Mouse (Mus musculus) ES-Bruce4 (cell line): ENCODE data around the gene Rapgef1. TPM values are rescaled to one million over a fixed set of nuclear protein-coding genes. Genes with fewer than 3 reads are reported as not detected.

Source experiments
- H3K27ac ChIP-seq: 2 replicates; pipeline ENCODE4 v1.5.1; 2012; ENCODE audit warnings: low read length, inconsistent platforms; ENCODE audit not compliant: insufficient read depth
- H3K27me3 ChIP-seq: 2 replicates; pipeline ENCODE4 v1.6.1; 2012; ENCODE audit warnings: mild to moderate bottlenecking, low read length, inconsistent platforms; ENCODE audit not compliant: control insufficient read depth, poor library complexity, insufficient read depth, severe bottlenecking
- H3K36me3 ChIP-seq: 2 replicates; pipeline ENCODE4 v1.6.1; 2012; ENCODE audit warnings: inconsistent platforms, mild to moderate bottlenecking, low read length, moderate library complexity; ENCODE audit not compliant: control insufficient read depth, poor library complexity, insufficient read depth, severe bottlenecking
- H3K4me1 ChIP-seq: one replicate; pipeline ENCODE4 v1.8.1; 2011; ENCODE audit warnings: low read length; ENCODE audit not compliant: control insufficient read depth, insufficient read depth
- H3K4me3 ChIP-seq: 2 replicates; pipeline ENCODE4 v1.5.1; 2011; ENCODE audit warnings: low read depth, mild to moderate bottlenecking, low read length
- H3K9ac ChIP-seq: 2 replicates; pipeline ENCODE4 v1.6.1; 2012; ENCODE audit warnings: low read depth, mild to moderate bottlenecking, inconsistent platforms; ENCODE audit not compliant: poor library complexity, severe bottlenecking
- H3K9me3 ChIP-seq: replicated peaks from 2 replicates; pipeline ENCODE4 v1.6.1; 2012; ENCODE audit warnings: mild to moderate bottlenecking, low read length, inconsistent platforms; ENCODE audit not compliant: control insufficient read depth, poor library complexity, insufficient read depth, severe bottlenecking
- CTCF ChIP-seq: IDR thresholded peaks from one replicate; pipeline ENCODE4 v1.8.1; 2011; ENCODE audit warnings: low read depth, low read length
- EP300 ChIP-seq: IDR thresholded peaks from 2 replicates; pipeline ENCODE4 v1.6.1; 2011; ENCODE audit warnings: low read depth, low read length; ENCODE audit not compliant: insufficient read depth
- POLR2A ChIP-seq: IDR thresholded peaks from one replicate; pipeline ENCODE4 v1.8.1; 2011; ENCODE audit warnings: low read length; ENCODE audit not compliant: insufficient read depth
- polyA plus RNA-seq: library from polyadenylated mRNA; stranded (reverse); fragments of >200 nt; gene quantifications from 2 replicates; pipeline ENCODE4 v1.2.4, GENCODE M21; 2011; ENCODE audit warnings: low read depth; ENCODE audit not compliant: missing spikeins, insufficient read depth, insufficient read length

Rapgef1 gene
- polyA plus RNA-seq, 1 experiment: 37.0 TPM

DNA sequence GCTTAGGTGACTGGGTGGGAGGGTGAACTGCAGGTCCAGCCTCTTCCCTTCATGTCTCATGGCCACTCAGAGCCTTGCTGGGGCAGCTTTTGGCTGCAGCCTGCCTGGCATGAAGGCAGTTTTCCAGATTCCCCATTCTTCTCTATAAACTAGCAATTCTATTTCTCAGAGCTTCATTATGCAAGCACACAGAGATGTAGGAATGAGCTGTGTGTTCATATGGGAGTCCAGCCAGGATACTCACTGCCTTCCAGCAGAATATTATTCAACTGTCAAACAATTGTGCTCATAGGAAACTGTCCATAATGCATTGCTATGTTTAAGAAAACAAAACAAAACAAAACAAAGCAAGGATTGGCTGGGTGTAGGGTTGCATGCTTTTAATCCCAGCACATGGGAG is 50.2 kb downstream of the Rapgef1 start:
- no peaks in the 10 kb centered on the region for H3K27me3 ChIP-seq
- peaks cover 23% of the 10 kb centered on the region for H3K4me1 ChIP-seq
- no peak overlapping the region for H3K27ac ChIP-seq
- H3K4me3 ChIP-seq: no peak overlapping the region
- H3K9me3 ChIP-seq: no peaks in the 10 kb centered on the region
- no peaks in the 10 kb centered on the region for H3K36me3 ChIP-seq
- TF ChIP-seq POLR2A: no peak
- TF ChIP-seq EP300: no peak
- TF ChIP-seq CTCF: no peak
- H3K9ac ChIP-seq: no peak overlapping the region

DNA sequence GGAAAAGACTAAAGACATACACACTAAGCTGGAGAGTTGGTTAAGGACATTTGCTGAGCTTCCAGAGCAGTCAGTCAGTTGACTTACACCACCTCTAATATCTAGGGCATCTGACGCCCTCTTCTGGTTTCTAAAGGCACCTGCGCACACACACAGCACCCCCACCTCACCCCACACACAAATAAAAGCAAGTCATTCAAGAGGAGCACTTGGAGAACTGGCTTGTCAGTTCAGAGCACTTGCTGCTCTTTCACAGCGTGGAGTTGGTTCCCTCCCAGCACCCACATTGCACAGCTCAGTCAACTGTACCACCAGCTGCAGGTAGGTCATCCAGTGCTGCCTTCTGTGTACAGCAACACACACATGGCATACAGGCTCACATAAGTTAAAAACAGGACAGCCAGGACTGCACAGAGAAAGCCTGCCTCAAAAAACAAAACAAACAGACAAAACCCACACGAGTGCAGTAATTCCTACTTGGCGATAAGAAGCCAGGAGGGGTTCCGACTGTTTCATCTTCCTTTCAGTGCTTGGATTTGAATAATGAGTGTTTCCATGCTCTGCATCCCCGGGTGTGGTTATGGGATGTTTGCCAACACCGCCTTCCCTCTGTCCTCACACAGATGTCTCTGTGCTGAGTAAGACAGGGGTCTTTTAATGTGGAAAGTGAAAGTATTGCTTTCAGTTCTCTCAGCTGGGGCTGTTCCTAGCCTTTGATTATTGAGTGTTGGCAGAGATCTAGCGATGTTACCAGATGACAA is 50.9 kb downstream of the Rapgef1 start:
- peak; percentile 62 for TF ChIP-seq CTCF
- TF ChIP-seq EP300: no peak
- H3K4me1 ChIP-seq: peaks cover 23% of the 10 kb centered on the region
- H3K27ac ChIP-seq: no peak overlapping the region
- H3K4me3 ChIP-seq: no peak overlapping the region
- H3K9ac ChIP-seq: no peak overlapping the region
- no peaks in the 10 kb centered on the region for H3K9me3 ChIP-seq
- no peaks in the 10 kb centered on the region for H3K27me3 ChIP-seq
- no peaks in the 10 kb centered on the region for H3K36me3 ChIP-seq

DNA sequence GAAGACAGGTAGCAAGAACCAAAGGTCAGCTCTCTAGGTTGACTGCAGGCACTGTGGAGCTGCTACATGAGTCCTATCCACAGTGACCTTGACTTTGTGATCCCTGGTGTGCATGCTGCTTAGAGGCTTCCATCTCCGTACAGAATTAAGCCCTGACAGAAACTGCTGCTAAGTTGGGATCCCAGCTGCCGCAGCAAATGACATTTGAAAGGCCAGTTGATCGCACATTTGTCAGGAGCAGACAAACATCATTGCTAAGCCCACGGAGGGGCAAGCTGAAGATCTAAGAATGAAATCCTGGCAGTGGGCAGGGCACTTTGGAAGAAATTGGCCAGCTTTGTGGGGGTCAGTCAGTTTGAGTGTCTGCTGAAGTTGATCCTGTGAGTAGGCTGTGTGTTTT is 51.9 kb downstream of the Rapgef1 start:
- no peak for TF ChIP-seq EP300
- TF ChIP-seq CTCF: no peak
- TF ChIP-seq POLR2A: no peak
- no peak overlapping the region for H3K27ac ChIP-seq
- no peaks in the 10 kb centered on the region for H3K9me3 ChIP-seq
- no peak overlapping the region for H3K9ac ChIP-seq
- peaks cover 16% of the 10 kb centered on the region for H3K4me1 ChIP-seq
- no peaks in the 10 kb centered on the region for H3K36me3 ChIP-seq
- H3K27me3 ChIP-seq: no peaks in the 10 kb centered on the region
- no peak overlapping the region for H3K4me3 ChIP-seq

DNA sequence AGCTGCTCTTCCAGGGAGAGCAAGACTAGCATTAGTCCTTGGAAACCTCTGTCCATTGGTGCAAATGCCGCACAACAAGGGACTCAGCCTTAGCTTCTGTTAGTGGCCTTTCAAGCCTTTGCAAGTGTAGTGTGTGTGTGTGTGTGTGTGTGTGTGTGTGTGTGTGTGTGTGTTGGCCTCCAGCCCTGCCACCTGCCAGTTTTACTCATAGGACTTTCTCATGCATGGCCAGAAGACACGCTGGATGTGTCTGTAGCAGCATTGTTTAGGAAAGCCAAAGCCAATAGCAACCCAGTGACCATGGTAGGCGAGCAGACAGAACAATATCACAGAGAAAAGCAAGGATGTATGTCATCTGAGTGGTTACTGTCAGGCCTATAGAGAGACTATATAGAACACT is 52.3 kb downstream of the Rapgef1 start:
- peaks cover 17% of the 10 kb centered on the region for H3K4me1 ChIP-seq
- H3K27me3 ChIP-seq: no peaks in the 10 kb centered on the region
- TF ChIP-seq EP300: no peak
- no peak for TF ChIP-seq CTCF
- TF ChIP-seq POLR2A: no peak

DNA sequence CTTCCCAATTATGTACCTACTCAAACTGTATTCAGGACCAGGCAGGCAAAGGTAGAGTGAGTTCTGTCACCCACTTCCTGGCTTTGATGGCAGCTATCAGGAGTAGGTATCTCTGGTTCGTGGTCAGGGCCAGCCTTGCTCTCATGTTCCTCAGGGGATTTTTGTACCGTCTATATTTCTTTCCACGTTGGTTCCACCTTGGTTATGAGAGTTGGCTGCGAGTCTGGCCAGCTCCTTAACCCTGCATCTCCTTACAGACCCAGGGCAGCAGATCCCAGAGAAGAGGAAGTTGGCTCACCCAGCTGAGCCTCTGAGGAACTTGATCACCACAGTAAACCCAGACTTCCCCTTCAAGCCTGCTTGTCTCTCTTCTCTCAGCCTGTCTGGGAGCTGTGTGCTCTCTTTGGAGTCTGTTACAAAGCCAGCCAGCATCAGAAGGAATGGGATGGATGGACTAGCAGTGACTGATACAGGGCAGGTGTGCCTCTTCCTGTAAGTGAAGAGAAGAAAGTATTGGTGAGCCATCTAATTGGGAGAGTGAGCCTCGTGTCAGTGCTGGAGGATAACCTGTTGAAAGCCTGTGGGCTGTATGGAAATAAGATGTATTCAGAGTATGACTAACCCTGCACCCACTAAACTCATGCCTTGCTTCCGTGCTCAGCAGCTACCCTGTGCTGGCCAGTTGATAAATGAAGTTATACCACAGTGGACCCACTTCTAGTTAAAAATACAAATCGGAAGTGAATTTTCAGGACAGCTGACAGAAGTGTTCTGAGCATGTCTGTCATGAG is 53.4 kb downstream of the Rapgef1 start:
- H3K27me3 ChIP-seq: no peaks in the 10 kb centered on the region
- no peaks in the 10 kb centered on the region for H3K36me3 ChIP-seq
- peaks cover 8% of the 10 kb centered on the region for H3K4me1 ChIP-seq
- H3K9ac ChIP-seq: no peak overlapping the region
- H3K4me3 ChIP-seq: no peak overlapping the region
- no peak for TF ChIP-seq EP300
- TF ChIP-seq POLR2A: no peak
- TF ChIP-seq CTCF: no peak
- no peak overlapping the region for H3K27ac ChIP-seq
- no peaks in the 10 kb centered on the region for H3K9me3 ChIP-seq

More for the DNA sequence above, 52.3 kb downstream of the Rapgef1 start:
- Histone ChIP-seq H3K36me3 (no peaks in the 10 kb centered on the region), H3K9ac (no peak overlapping the region), H3K9me3 (no peaks in the 10 kb centered on the region), H3K4me3 (no peak overlapping the region), H3K27ac (no peak overlapping the region)

DNA sequence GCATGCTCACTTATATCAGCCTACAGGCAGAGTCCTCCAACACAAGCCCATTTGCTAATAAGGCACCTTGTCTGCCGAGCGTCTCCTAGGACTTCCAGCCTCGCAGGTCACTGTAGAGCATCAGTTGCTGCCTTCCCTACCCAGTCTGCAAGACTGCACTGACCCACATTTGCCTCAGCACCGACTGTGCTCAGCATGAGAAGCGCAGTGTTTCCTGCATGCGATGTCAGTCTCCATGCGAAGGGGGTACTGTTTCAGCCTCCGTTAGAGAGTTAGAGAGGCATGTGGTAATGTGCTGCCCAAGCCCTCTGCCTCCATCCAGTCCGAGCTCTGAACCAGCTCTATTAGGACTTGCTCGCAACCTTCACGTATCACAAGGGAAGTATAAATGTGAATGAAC is 54.6 kb downstream of the Rapgef1 start:
- no peak overlapping the region for H3K9ac ChIP-seq
- H3K4me1 ChIP-seq: peaks cover 5% of the 10 kb centered on the region
- no peaks in the 10 kb centered on the region for H3K9me3 ChIP-seq
- no peaks in the 10 kb centered on the region for H3K27me3 ChIP-seq
- TF ChIP-seq CTCF: no peak
- no peak overlapping the region for H3K4me3 ChIP-seq
- H3K36me3 ChIP-seq: peaks cover 2% of the 10 kb centered on the region; the same call in 1 of the 2 replicates
- no peak overlapping the region for H3K27ac ChIP-seq
